Mouse (Mus musculus) cerebral cortex, adult 2 months (tissue): Measurements from ENCODE around the gene Inhbb.

Experiments
- WGBS: fragments of 180-500 bp; shearing (Covaris S2); methylation state at CpG from one replicate; pipeline ENCODE4 v1.1.7; 2018; 5-methylcytosine and 5-hydroxymethylcytosine counted together

The Inhbb gene

DNA sequence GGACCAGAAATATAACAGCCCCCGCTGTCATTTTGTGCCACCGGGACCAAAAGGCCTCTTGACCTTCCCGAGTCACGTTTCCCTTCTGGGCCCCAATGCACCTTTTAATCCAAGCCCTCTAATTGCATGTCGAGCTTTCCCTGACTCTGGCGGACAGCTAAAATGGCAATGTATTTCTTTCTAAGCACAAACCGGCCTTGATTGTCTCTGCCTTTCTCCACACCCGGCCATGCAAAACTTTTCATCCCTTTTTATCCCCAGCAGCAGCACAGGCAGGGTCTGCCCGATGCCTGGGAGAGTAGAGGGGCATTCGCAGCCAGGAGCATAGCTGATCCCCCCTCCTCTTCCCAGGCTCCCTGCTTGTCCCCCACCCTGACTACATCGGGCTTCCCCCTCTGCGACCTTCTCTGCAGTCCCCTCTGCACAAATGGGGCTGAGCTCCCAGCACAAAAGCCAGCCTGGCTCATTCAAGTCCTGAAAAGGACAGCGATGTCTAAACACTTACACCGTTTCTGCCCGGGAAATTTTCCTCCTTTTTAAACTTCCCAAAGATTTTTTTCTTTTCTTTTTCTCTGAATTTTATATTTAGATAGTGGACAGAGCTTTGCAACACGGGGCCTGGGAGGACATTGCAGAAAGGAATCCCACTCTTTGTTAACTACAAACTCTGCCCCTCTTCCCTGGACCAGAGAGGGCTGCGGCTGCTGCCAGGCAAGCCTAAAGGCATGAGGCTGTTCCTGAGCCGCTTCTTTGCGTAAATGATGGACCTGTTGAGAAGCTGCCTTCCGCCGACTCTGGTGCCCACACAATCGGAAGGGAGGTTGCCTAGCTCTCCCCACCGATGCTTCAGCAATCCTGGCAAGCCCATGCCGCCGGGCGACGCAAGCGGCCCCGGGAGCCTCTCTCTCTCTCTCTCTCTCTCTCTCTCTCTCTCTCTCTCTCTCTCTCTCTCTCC lies 2.6 kb downstream of the Inhbb start:
- WGBS: 13% methylated on average over 29 of the region's 29 CpGs

DNA sequence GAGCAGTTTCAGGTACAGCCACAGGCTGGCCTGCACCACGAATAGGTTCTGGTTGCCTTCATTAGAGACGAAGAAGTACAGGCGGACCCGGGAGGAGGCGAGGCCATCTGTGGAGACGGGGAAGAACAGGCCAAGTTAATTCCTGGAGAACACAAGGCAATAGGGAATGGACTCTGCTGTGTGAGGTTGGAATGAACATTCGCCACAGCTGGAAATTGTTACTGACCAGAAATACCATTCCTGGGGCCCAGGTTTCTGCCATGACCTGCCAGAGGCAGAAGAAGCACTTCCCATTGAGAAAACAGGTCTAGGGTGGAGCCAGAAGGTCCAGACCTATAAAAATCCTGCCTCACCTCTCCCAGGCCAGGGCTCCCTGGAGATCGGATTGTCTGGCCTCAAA lies 4.1 kb downstream of the Inhbb start:
- WGBS: 73% methylated on average over 8 of the region's 8 CpGs

DNA sequence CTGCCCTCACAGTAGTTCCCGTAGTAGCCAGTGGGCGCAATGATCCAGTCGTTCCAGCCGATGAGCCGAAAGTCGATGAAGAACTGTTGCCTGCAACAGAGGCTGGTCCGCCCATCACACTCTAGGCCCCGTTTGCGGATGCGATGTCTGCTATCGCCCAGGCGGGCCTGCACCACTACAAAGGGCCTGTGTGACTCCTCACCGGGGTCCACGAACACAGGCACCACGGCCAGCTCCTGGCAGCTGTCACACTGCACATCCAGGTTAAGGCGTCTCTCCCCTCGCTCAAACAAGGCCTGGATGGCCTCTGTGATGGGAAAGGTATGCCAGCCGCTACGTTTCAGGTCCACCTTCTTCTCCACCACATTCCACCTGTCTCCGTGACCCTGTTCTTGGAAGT lies 4.5 kb downstream of the Inhbb start:
- 84% methylated on average over 20 of the region's 20 CpGs for WGBS

DNA sequence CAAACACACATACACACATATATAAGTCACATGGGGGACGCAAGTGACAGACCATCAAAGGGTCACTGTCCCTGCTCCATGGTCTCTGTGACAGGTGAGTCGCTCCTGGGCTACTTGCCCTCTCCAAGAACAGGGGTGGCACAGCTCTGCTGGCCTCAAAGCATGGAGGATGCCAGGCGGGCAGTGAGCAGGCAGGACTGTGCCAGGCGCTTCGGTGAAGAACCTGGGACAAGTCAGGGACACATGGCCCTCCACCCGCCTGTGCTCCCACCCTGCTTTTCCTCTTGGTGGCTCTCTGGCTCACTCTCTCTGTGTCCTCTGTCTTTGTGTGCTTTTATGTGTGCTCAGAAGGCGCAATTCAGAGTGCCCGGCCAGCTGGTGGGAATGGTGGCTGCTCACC lies 5.4 kb downstream of the Inhbb start:
- 83% methylated on average over 8 of the region's 8 CpGs for WGBS

DNA sequence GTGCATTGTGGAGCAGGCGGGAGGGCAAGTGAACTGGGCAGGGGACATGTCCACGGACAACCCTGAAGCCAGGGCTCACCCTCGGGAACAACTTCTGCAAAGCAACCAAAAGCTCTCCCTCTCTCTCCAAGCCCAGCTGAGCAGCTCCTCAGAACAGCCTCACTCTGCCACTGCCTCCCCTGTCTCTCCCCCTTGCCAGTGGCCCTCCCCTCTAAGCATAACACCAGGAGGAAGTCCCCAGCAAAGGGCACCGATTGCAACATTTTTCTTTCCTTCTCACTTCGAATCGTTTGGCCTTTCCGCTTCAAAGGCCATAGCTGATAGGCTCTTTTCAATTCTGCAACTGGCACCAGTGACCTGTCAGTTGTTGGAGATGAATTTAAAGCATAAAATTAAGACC lies 5.9 kb downstream of the Inhbb start:
- WGBS: 77% methylated on average over 7 of the region's 7 CpGs

DNA sequence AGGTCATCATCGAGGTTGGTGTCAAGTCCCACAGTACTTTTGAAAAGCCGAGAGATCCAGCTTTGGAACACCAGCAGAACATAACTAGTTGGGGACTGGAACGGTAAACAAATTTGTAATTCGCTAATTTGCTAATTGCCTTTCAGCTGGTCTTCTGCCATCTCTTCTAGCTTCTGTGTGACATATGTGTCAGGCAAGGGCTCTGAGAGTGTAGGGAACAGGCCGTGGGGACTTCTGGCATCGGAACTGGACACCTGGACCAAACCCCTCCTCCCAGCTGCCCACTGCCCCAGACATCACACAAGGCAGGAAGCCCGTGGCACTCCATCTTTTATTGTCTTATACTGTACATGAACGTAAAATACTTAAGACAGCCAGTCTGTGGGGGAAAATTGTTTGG lies 6.9 kb downstream of the Inhbb start:
- 87% methylated on average over 8 of the region's 8 CpGs for WGBS

DNA sequence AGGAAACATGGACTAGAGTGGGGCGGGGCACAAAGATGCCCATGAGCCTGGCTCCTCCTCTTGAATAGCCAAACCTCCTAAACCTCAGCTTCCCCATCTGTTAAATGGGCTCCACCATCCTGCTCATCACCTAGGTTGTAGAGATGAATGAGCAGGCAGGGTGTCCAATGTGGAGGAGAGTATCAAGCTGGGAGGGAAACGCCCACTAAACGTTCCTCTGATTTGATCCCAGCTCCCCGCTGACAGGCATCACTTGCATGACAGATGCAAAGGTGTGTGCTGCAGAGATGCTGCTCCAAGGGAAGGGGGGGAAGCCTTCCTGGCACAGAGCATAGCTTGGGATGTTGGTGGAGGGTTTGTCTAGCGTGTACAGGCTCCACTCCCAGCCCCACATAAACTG lies 11.4 kb downstream of the Inhbb start:
- 85% methylated on average over 5 of the region's 5 CpGs for whole genome bisulfite sequencing

DNA sequence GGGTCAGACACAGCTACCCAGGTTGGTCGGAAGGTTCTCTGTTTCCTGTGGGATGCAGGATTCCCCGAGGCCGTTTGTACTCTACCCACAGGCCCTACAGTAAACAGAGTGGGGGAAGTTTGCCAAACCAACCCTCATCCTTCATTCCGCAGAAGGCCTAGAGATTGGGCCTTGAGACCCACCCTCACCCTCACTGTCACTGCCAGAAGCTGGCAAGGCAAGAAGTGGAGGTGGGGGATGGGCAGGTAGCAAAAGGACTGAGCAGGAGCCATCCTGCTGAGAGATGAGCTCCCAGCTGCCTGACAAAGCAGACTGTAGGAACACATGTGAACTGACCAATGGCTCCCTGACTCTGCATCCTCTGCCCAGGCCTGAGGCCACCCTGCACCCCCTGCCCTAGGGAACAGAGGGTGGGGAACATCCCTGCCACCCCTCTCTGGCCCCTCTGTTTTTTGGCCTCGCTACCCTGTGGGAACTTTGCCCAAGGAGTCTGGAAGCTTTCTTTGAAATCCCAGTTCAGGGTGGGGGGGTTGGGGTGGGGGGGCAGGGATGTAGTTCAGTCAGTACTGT lies 12.4 kb downstream of the Inhbb start:
- WGBS: 64% methylated on average over 5 of the region's 5 CpGs

DNA sequence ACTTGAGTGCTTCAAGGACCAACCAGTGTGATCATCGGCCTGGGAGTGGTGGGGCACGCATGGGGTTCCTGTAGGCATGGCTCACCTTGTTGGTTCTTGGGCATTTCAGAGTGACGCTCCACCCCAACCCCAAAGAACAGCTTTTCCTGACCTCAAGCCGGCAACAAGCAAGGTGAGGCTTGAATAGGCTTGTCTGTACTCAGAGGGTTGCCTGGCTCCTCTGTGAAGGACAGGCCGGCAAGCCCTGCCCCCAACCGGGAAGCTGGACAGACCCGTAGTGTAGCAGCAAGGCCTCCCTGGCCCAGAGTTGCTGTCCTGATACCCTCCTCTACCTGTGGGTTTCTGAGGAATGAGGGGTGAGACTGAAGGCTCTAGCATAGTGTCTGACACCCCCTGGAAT lies 12.9 kb downstream of the Inhbb start:
- WGBS: 84% methylated on average over 7 of the region's 7 CpGs

DNA sequence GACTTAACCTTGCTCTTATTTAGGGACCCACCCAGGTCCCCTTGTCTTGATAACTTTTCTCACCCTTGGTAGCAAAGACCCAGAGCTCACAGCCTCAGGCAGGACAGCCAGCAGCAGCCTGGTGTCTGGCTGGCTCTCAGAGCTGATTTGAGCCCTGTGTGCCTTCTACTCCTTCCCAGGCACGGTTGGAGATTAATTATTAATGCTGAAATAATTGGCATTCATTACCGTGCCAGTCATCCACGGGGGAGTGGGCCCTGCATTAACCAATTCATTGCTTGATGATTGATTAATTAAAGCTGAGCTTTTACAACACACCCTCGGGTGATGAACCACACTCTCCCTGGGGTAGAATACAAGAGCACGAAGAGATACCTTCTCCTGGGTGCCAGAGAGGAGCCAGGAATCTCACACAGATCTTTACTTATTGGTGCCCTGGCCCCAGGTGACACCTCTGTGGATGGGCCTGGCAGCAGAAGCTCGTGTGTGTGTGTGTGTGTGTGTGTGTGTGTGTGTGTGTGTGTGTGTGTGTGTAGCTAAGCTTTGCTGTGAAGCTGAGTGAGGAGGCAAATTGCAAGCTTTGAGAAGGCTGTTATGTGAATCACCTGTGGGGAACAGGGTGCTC lies 14.2 kb downstream of the Inhbb start:
- 61% methylated on average over 6 of the region's 6 CpGs for WGBS

DNA sequence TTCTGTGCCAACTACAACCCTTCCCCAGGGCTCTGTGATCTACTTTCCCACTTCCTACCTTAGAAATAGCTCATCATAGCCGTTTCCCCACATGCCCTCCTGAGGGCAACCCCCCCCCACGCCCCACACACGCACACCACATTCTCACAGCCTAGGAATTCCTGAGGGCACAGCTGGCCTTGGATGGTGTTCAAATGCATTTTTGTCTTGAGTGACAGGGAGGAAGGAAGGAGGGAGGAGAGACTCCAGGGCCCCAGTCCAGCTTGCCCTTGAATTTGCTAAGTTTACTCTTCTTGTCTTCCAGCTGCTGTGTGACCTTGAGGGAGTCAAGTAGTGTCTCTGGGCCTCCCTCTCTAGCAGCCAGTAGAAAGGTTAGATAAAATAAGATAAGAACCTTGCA lies 17.2 kb downstream of the Inhbb start:
- WGBS: 31% methylated on average over 3 of the region's 3 CpGs

DNA sequence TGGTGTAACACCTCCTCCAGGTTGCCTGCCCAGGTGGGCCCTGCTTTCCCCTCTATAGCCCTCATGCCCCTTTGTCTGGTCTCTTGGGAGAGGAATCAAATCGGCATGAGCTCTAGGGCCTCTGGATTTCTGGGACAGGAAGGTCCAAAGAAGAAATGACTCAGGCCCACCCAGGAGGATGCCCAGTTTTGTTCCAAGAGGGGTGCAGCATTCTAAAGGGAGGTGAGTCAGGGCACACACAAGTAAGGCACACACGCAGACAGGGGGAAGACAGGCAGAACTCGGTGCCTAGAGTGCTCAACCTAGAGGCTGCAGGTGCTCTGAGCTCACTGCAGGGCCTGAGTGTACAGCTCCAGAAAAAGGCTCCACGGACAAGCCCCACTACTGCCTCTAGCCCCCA lies 17.7 kb downstream of the Inhbb start:
- 83% methylated on average over 4 of the region's 4 CpGs for WGBS

DNA sequence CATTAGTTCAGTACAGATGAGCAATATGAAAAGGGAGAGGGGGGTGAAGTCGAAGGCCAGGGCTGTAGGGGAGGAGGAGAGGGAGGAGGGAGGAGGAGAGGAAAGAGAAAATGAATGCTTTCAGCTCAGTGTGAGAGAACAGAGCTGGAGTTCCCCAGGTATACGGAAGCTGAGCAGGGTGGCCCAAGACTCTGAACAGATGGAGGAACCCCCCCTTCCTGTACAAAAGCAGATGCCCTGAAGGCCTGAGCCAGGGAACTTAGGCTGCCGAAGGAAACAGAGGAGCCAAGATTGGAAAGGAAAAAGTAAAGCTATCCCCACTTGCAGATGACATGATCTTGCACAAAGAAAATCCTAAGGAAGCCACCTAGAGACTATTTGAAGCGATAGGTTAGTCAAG lies 20.8 kb downstream of the Inhbb start:
- 65% methylated on average over 4 of the region's 4 CpGs for WGBS

DNA sequence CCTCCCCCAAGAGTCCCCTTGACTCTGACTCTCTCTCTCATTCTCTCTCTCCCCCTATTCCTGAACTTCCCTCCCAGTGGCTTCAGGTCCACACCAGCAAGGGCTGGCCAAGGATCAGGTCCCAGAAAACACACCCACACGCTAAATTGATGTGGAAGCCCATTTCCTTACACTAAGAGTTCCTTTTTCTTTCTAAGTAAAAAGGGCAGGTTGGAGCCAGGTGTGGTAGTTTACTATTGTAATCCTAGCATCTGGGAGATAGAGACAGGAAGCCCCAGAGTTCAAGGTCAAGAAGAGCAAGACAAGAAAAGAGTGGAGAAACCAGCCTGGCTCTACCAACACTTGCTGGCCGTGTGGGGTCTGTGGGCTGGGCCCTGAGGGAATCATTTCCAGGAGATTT lies 23.4 kb downstream of the Inhbb start:
- 95% methylated on average over 2 of the region's 2 CpGs for WGBS

DNA sequence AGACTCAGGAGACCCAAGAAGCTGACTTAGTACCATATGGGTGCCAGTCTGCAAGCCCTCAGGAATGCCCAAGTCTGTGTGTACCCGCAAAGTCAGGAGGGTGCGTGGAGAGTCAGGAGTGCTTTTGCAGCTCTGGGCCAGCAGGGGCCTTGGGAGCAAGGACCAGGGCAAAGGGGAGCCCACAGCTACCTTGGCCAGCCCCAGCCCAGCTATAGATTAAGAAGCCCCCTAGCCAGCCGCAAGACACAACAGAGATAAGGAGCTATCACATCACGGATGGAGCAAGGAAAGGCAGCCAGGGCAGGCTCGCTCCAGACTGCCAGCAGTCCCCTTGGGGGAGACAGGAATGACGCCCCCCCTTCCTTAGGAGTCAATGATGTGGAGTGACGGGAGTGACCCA lies 24.2 kb downstream of the Inhbb start:
- 92% methylated on average over 7 of the region's 7 CpGs for WGBS

DNA sequence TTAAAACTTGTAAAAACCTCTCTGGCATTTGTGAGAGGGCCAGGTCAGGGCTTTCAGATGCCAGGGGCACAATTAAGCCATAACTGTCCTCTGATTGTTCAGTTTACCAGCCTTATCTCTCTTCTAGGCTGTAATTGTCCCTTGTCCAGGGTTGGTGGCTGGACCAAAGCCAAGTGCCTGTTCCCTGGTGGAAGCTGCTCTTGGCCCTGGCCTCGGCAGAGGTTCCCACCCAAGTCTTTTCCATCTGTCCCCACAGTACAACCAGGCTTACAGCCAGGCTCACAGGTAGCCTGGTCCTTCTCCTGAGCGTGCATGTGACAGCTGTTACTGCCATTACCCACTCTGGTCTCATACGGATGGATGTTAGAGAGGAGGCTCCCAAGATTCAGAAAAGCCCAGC lies 30.7 kb downstream of the Inhbb start:
- WGBS: 69% methylated on average over 3 of the region's 3 CpGs

DNA sequence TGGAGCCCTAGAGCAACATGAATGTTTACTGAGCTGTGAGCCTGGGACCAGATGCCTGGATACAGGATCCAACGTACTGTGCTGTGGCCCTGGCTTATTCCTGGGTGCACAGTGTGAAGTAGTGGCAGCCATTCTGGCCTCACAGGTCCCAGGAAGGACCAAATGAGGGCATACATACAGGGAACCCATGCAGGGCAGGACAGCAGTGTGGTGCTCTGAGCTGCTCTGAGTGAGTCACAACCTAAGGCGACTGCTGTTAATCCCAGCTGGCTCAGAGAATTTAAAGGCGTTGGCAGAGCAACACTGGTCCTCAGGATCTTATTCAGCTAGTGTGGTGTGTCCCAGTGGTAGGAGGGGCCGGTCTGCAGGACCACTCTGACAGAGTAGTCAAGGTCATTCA lies 31.4 kb downstream of the Inhbb start:
- 61% methylated on average over 4 of the region's 4 CpGs for WGBS

DNA sequence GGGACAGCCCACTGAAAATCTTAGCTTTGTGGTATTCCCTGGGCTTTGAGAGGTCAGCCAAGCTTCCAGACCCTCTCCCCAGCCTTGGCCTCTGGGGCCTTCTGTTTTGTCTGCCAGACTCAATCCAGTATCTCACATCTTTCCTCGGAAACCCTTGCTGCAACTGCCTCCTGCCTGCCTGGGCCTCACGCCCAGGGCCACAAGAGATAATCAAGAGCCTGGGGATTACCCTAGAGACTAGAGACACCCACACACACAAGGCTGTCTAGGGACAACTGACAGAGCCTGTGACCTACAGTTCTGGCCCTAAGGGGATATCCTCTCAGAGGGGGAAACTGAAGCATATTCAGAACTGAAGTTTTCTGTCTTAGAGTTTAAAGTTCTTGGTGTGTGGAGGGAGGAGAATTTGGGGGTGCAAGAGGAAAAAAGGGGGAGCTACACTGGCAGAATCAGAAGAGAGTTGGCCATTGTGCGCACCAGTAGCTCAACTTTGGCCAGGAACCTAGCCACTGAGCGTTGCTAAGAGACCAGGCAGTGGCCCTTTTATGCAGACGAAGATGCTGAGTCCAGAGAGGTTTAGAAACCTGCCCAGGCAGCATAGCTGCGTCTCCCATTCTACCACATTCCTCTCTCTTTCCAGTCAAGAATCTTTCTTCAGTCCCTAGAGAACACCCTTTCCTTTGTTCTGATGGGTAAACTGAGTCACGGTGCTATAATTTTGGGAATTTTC lies 32.1 kb downstream of the Inhbb start:
- WGBS: 57% methylated on average over 7 of the region's 7 CpGs

DNA sequence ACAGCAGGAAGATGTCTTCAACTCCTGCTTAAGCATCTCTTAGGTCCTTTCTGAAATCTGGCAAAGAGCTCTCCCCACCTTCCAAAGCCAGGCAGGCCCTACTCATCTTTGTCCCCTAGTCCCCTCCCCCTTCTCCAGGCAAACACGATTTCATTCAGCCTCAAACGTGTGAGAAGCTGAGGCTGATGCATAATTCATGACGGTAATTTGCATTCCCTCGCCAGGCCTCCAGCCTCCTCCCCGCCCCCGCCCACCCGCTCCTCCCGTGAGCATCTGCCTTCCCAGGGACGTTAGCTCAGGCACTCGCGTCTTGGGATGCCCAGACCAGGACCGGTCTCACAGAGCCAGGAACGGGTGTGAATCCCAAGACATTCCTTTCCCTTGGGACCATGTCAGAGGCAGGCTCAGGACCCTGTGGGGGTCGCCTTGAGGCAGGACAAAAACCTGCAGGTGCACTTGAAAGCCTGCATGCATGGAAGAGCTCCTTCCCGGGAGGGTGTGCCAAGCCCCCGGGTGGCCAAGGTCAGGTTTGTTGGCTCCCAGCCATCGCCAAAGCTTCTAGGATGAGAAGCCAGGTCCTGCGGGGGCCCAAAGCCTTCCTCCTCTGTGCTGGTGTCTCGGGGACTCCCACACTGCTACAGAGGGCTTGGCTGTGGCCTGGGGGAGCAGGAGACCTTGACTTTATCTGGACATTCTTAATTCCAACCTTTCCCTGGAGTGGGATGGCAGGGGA lies 33.2 kb downstream of the Inhbb start:
- 12% methylated on average over 19 of the region's 19 CpGs for WGBS

DNA sequence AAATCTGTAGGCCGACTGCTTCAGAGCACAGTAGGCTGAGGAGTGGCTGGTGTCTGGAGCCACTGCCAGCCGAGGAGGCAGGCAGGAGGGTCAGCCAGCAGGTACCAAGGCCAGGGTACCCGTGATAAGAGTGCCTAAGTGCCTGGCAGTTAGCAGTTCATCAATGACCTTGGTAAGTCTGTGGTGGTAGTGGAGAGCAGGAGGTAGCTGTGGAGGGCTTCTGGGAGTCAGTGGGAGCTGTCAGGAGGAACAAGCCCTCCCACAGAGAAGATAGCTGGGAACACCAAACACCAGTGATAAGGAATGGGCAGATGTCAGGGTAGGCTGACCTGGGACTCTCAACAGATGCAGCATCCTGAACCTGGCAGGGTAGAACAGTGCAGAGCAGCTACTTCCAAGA lies 35.7 kb downstream of the Inhbb start:
- 87% methylated on average over 3 of the region's 3 CpGs for WGBS

DNA sequence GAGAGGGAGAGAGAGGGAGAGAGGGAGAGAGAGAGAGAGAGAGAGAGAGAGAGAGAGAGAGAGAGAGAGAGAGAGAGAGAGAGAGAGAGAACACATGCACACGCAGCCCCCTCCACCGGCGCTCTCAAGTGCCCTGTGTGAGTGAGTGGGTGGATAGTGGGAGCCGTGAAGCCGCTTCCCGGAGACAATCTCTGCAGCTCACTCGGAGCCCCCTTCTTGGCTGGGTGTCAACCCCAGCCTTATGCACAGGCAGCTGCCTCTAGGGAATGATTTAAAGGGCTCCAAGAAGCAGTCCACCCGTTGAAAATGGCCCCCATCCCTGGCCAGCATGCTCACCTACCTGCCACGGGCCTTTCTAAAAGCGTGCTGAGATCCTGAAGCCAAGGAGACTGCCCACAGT lies 38.1 kb downstream of the Inhbb start:
- WGBS: 16% methylated on average over 10 of the region's 10 CpGs

DNA sequence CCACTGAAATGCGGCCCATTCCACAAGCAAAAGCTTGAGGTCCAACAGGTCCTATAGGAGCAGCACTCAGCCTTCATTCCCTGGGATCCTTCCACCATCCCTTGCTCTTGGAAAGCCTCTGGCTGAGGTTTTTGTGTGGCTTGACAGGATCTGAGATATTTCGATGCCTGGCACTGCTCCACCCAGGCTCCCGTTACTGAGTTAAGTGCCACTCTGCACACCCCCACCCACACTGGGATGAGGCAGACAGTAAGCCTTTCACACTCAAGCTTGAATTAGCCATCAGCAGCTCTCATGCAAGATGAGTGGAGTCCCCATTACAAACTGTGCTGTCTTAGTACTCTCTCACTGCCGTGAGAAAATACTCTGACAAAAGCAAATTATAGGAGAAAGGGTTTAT lies 41.4 kb downstream of the Inhbb start:
- WGBS: 41% methylated on average over 4 of the region's 4 CpGs
